Mouse (Mus musculus) heart, embryonic 10.5 days (tissue): ENCODE measurements around the gene Npy. TPM values are rescaled to one million over a fixed set of nuclear protein-coding genes. Genes with fewer than 3 reads are reported as not detected.

Source experiments
- DNase-seq: peaks from one replicate; pipeline ENCODE4 v3.0.0-alpha.2; 2017; ENCODE audit warnings: low spot score
- H3K27ac ChIP-seq: fragments of 300-500 bp; sonication (generic); 2 replicates; pipeline ENCODE4 v1.5.1; 2016; ENCODE audit warnings: mild to moderate bottlenecking
- H3K27me3 ChIP-seq: fragments of 300-500 bp; sonication (generic); 2 replicates; pipeline ENCODE4 v1.6.1; 2016; ENCODE audit warnings: mild to moderate bottlenecking; ENCODE audit not compliant: poor library complexity, insufficient read depth, severe bottlenecking
- H3K36me3 ChIP-seq: fragments of 300-500 bp; sonication (generic); 2 replicates; pipeline ENCODE4 v1.6.1; 2016; ENCODE audit warnings: mild to moderate bottlenecking, moderate library complexity
- H3K4me1 ChIP-seq: fragments of 300-500 bp; sonication (generic); 2 replicates; pipeline ENCODE4 v1.6.1; 2016; ENCODE audit warnings: mild to moderate bottlenecking
- H3K4me3 ChIP-seq: fragments of 300-500 bp; sonication (generic); 2 replicates; pipeline ENCODE4 v1.5.1; 2016; ENCODE audit warnings: mild to moderate bottlenecking, moderate library complexity
- H3K9me3 ChIP-seq: fragments of 300-500 bp; sonication (generic); 2 replicates; pipeline ENCODE4 v1.6.1; 2016; ENCODE audit warnings: mild to moderate bottlenecking, moderate library complexity
- WGBS: fragments of 180-500 bp; shearing (Covaris S2); methylation state at CpG from one replicate; pipeline ENCODE4 v1.1.7; 2016; 5-methylcytosine and 5-hydroxymethylcytosine counted together
- polyA plus RNA-seq: library from polyadenylated mRNA; unstranded; fragments of >200 nt; fragmentation: Nextera tagmentation; extraction: Ambion mirVana; gene quantifications from 2 replicates; pipeline ENCODE4 v1.2.1, GENCODE M21; 2016

Npy gene
- polyA plus RNA-seq, 1 experiment from 2014 or later = 0.43 TPM

DNA sequence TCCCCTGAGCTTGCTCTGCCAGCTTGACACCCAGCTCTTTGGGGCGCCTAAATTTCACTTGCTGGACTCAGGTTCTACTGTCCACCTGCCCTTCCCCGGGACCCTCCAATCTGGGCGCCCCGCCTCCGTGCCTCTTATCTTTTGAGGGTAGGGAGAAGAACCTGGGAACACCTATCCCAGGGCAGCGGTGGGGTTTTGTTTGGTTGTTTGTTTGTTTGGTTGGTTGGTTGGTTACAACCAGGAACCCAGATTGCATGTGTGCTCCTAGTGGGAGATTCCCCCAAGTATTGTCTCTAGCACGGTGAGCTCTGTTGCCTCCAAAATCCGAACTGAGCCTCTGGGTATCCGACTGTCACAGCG, 341 bp downstream of the Npy start:
- Histone ChIP-seq H3K27ac (no peak overlapping the region), H3K27me3 (peaks cover 84% of the 10 kb centered on the region), H3K4me3 (peak overlapping the region; percentile 67), H3K36me3 (no peaks in the 10 kb centered on the region), H3K4me1 (peaks cover 14% of the 10 kb centered on the region), H3K9me3 (no peaks in the 10 kb centered on the region)
- DNase-seq = no peak
- WGBS = under 1% methylated on average over 10 of the region's 10 CpGs

- H3K4me1 ChIP-seq = peaks cover 14% of the 10 kb centered on the region
- H3K27me3 ChIP-seq = peaks cover 88% of the 10 kb centered on the region
- DNase-seq = no peak
- H3K27ac ChIP-seq = no peak overlapping the region
- 9% methylated on average over 15 of the region's 15 CpGs for WGBS
- H3K9me3 ChIP-seq = no peaks in the 10 kb centered on the region
- peak overlapping the region; percentile 67; the same call in 1 of the 2 replicates for H3K4me3 ChIP-seq
- H3K36me3 ChIP-seq = no peaks in the 10 kb centered on the region
These were observed 861 bp downstream of the Npy start for GRCm38 (mm10) chr6:49823371-49823770.

GRCm38 (mm10) chr6:49823821-49824220, 1.3 kb downstream of the Npy start:
- H3K4me3 ChIP-seq = no peak overlapping the region
- 17% methylated on average over 2 of the region's 2 CpGs for WGBS

GRCm38 (mm10) chr6:49831579-49831978, 9.1 kb downstream of the Npy start:
- DNase-seq = no peak
- Histone ChIP-seq H3K9me3 (no peaks in the 10 kb centered on the region), H3K27ac (no peak overlapping the region), H3K36me3 (no peaks in the 10 kb centered on the region), H3K4me3 (no peak overlapping the region), H3K27me3 (peaks cover 16% of the 10 kb centered on the region), H3K4me1 (no peaks in the 10 kb centered on the region)
- WGBS = 73% methylated on average over 2 of the region's 2 CpGs

More at GRCm38 (mm10) chr6:49823821-49824220, 1.3 kb downstream of the Npy start:
- Histone ChIP-seq H3K27me3 (peaks cover 90% of the 10 kb centered on the region), H3K27ac (no peak overlapping the region), H3K36me3 (no peaks in the 10 kb centered on the region), H3K4me1 (peaks cover 14% of the 10 kb centered on the region), H3K9me3 (no peaks in the 10 kb centered on the region)
- DNase-seq = no peak

DNA sequence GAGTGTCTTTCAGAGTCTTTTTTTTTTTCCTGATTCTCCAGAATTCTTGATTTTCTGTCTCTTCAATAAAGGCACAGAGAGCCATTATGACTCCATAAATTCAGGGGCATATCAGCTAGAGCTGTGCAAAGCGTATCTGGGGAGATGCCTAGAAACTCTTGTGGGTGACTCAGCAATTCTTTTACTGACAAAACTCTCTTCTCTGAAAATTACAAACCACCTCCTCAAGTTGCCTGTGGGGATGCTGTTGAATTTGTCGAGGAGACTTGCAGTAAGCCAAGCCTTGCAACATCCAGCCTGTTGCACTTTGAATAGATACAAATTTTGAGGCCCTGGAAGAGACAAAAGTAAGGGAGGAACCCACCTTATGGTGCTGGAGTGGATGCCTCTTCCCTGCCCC, 34.3 kb downstream of the Npy start:
- Histone ChIP-seq H3K9me3 (no peaks in the 10 kb centered on the region), H3K4me3 (no peak overlapping the region), H3K4me1 (0 out of 2 replicates have a peak, but pooled peaks cover 4% of the 10 kb centered on the region), H3K27ac (no peak overlapping the region), H3K27me3 (no peaks in the 10 kb centered on the region), H3K36me3 (no peaks in the 10 kb centered on the region)
- 69% methylated on average over 2 of the region's 2 CpGs for WGBS
- no peak for DNase-seq

DNA sequence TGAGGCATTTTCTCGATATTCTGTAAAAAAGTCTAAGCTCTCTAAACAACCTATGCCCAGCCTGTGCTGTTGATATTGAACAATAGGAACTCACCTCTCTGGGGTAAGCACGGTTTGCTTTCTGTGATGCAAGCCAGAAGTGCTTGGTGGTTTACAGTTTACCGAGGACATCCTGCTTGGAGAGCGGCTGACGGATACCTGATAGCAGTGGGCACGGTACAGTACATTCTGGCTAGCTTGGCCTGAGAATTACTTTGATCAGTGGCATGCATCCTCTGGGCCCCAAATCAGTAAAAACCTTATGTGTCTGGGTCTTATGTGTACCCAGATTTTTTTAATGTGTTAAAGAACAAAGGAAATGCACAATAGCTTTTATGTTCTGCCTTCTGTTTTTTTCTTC, 45.1 kb downstream of the Npy start:
- Histone ChIP-seq H3K4me1 (no peaks in the 10 kb centered on the region), H3K9me3 (no peaks in the 10 kb centered on the region), H3K27me3 (no peaks in the 10 kb centered on the region), H3K4me3 (no peak overlapping the region), H3K27ac (no peak overlapping the region), H3K36me3 (no peaks in the 10 kb centered on the region)
- DNase-seq = no peak
- WGBS = 62% methylated on average over 6 of the region's 6 CpGs

DNA sequence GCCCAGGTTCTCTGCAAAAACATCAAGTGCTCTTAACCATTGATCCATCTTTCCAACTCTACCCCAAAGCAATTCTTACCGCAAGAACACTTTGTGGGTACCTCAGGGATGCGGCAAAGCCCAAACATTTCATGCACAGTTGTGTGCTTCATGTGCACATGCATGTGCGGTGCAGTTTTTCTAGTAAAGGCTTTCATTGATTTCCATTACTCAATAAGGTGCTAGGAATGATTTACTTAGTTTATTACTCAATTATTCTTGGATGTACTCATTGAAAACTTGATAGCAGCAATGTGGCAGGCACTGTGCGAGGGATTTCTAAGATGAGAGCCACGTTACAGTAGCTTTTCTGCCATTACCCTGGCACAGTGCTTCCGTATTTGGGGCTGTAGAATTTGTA, 48.6 kb downstream of the Npy start:
- Histone ChIP-seq H3K9me3 (no peaks in the 10 kb centered on the region), H3K27ac (no peak overlapping the region), H3K27me3 (no peaks in the 10 kb centered on the region), H3K4me1 (no peaks in the 10 kb centered on the region), H3K36me3 (no peaks in the 10 kb centered on the region), H3K4me3 (no peak overlapping the region)
- WGBS = 89% methylated on average over 6 of the region's 6 CpGs
- DNase-seq = no peak

GRCm38 (mm10) chr6:49873556-49873955, 51.0 kb downstream of the Npy start:
- Histone ChIP-seq H3K36me3 (no peaks in the 10 kb centered on the region), H3K9me3 (no peaks in the 10 kb centered on the region), H3K4me3 (no peak overlapping the region), H3K27me3 (0 out of 2 replicates have a peak, but pooled peaks cover 6% of the 10 kb centered on the region), H3K27ac (no peak overlapping the region), H3K4me1 (no peaks in the 10 kb centered on the region)
- 78% methylated on average over 1 of the region's 1 CpGs for WGBS
- DNase-seq = no peak

- Histone ChIP-seq H3K36me3 (no peaks in the 10 kb centered on the region), H3K27ac (no peak overlapping the region), H3K4me3 (no peak overlapping the region), H3K27me3 (0 out of 2 replicates have a peak, but pooled peaks cover 7% of the 10 kb centered on the region), H3K4me1 (no peaks in the 10 kb centered on the region), H3K9me3 (no peaks in the 10 kb centered on the region)
- WGBS = 78% methylated on average over 2 of the region's 2 CpGs
- no peak for DNase-seq
These were observed 52.6 kb downstream of the Npy start for GRCm38 (mm10) chr6:49875160-49875559.

DNA sequence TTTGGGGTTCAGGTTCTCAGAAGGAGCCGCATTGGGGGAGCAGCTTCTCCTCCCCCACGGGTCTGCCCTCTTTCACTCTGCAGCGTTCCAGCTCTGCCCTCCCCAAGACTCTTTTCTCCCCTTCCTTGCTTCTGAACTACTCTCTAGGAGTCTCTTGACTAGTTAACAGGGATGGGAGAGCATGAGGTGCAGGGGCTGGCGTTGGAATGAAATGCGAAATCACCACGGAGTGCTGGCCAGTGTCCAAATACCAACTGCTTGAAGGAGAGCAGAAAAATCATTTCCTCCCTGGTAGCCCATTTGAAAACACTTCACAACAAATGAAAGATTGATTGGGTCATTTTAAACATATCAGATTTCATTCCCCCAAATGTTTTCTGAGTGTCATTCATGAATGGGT, 53.3 kb downstream of the Npy start:
- no peak overlapping the region for H3K4me3 ChIP-seq
- 76% methylated on average over 6 of the region's 6 CpGs for WGBS
- no peaks in the 10 kb centered on the region for H3K36me3 ChIP-seq
- H3K9me3 ChIP-seq = no peaks in the 10 kb centered on the region
- no peak overlapping the region for H3K27ac ChIP-seq
- no peak for DNase-seq
- no peaks in the 10 kb centered on the region for H3K4me1 ChIP-seq
- H3K27me3 ChIP-seq = 0 out of 2 replicates have a peak, but pooled peaks cover 7% of the 10 kb centered on the region
